14 mouse cellular contexts compared by ENCODE assay signal in the genomic region with DNA sequence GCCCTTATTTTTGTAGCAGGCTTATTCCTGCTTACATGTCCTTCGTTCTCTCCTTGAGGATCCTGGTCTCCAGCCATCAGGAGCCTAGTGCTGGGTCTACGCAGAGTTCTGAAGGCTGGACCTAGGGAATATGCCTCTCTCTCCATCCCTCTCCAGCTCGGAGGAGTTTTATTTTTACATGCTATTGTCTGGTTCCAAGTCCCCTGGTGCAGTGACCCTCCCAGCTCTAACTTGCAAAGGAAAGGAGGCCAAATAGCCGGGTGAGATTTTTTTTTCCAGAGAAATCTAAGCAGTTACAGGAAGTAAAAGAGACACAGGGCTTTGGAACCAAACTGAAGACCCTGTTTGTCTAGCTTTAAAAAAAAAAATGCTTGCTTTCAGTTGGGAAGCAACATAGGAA.
DNase-seq lines count a peak whose midpoint lies in the region; ATAC-seq and TF ChIP-seq lines count a peak whose summit lies in the region.
"Had no signal": no experiment of that assay in that cellular context is flagged by ENCODE, and none has a peak within 500 bp of the region (broad histone marks: within the 10 kb centered on the region; RNA-seq: fewer than 3 reads in every experiment).

No protein-coding gene starts in this region.

- no peak for TF ChIP-seq POLR2A in testis, adult 2 months (IDR thresholded peaks at IDR 0.05; ENCODE audit: control insufficient read depth, low read depth, low read length)

- no peak for DNase-seq in embryonic facial prominence, embryonic 10.5 days (ENCODE audit: low spot score)
- no peak for DNase-seq in heart, postnatal 4 days
- no peak for DNase-seq in kidney, adult 11 months
- no peak for DNase-seq in testis, postnatal 10 days (ENCODE audit: low spot score)
- DNase-seq: adrenal gland, adult 8-10 months; cerebellum, adult 18-20 months; liver; lung, postnatal 14 days; thymus, postnatal 14 days had no signal

- 75% methylated on average over 4 of the region's 4 CpGs for WGBS in embryonic facial prominence, embryonic 15.5 days
- WGBS in embryonic facial prominence, embryonic 10.5 days: 79% methylated on average over 4 of the region's 4 CpGs
- 55% methylated on average over 4 of the region's 4 CpGs for WGBS in heart, embryonic 16.5 days
- 55% methylated on average over 4 of the region's 4 CpGs for WGBS in kidney, embryonic 16.5 days

- H3K4me2 ChIP-seq in embryonic facial prominence, embryonic 15.5 days (replicated peaks): no peak overlapping the region
- no peak overlapping the region for H3K4me2 ChIP-seq in heart, embryonic 16.5 days (ENCODE audit: low read depth, low read length)
- H3K4me2 ChIP-seq in kidney, embryonic 16.5 days (replicated peaks; ENCODE audit: low read depth, low read length): no peak overlapping the region
- H3K4me2 ChIP-seq: embryonic facial prominence, embryonic 12.5 days had no signal

- no peaks in the 10 kb centered on the region for H3K27me3 ChIP-seq in embryonic facial prominence, embryonic 15.5 days
- no peaks in the 10 kb centered on the region; the same call in 1 of the 2 replicates for H3K27me3 ChIP-seq in embryonic facial prominence, embryonic 10.5 days (replicated peaks; ENCODE audit: low read depth, poor library complexity, severe bottlenecking)
- no peaks in the 10 kb centered on the region for H3K27me3 ChIP-seq in heart, embryonic 16.5 days (ENCODE audit: control insufficient read depth, insufficient read depth, low read length)
- H3K27me3 ChIP-seq in kidney, embryonic 16.5 days (ENCODE audit: insufficient read depth, low read length): no peaks in the 10 kb centered on the region
- no peaks in the 10 kb centered on the region for H3K27me3 ChIP-seq in testis, adult 2 months (ENCODE audit: control insufficient read depth, insufficient read depth, low read length)
- H3K27me3 ChIP-seq: embryonic facial prominence, embryonic 12.5 days had no signal

- ATAC-seq in embryonic facial prominence, embryonic 15.5 days (ENCODE audit: insufficient number of reproducible peaks, low FRiP score, low TSS enrichment, low read depth): no peak
- 0 out of 2 replicates have a peak, but pooled peaks have one; percentile 41 for ATAC-seq in heart, embryonic 16.5 days (replicated peaks; ENCODE audit: extremely low read depth, insufficient read depth, low FRiP score)
- ATAC-seq in kidney, embryonic 16.5 days (ENCODE audit: low FRiP score, low TSS enrichment): no peak

- H3K27ac ChIP-seq in embryonic facial prominence, embryonic 15.5 days (replicated peaks): peak overlapping the region; percentile 35; the same call in 1 of the 2 replicates
- no peak overlapping the region; the same call in 1 of the 2 replicates for H3K27ac ChIP-seq in embryonic facial prominence, embryonic 10.5 days (replicated peaks)
- H3K27ac ChIP-seq in heart, embryonic 16.5 days (ENCODE audit: low read length): peak overlapping the region; percentile 72
- H3K27ac ChIP-seq in kidney, embryonic 16.5 days (ENCODE audit: low read length): peak overlapping the region; percentile 56; the same call in 1 of the 2 replicates
- H3K27ac ChIP-seq in testis, adult 2 months (ENCODE audit: control insufficient read depth, insufficient read depth, low read depth, low read length): peak overlapping the region; percentile 55
- H3K27ac ChIP-seq: embryonic facial prominence, embryonic 12.5 days had no signal

- no peak overlapping the region for H3K9ac ChIP-seq in embryonic facial prominence, embryonic 15.5 days
- H3K9ac ChIP-seq in heart, embryonic 16.5 days (ENCODE audit: low read length): no peak overlapping the region
- peak overlapping the region; percentile 20; the same call in 1 of the 2 replicates for H3K9ac ChIP-seq in kidney, embryonic 16.5 days (replicated peaks; ENCODE audit: low read length)
- H3K9ac ChIP-seq: embryonic facial prominence, embryonic 12.5 days had no signal

- no peaks in the 10 kb centered on the region for H3K36me3 ChIP-seq in embryonic facial prominence, embryonic 15.5 days
- no peaks in the 10 kb centered on the region for H3K36me3 ChIP-seq in embryonic facial prominence, embryonic 10.5 days (replicated peaks)
- H3K36me3 ChIP-seq in heart, embryonic 16.5 days (ENCODE audit: control insufficient read depth, insufficient read depth): no peaks in the 10 kb centered on the region
- no peaks in the 10 kb centered on the region for H3K36me3 ChIP-seq in kidney, embryonic 16.5 days (ENCODE audit: insufficient read depth, low read length)
- H3K36me3 ChIP-seq in testis, adult 2 months (ENCODE audit: control insufficient read depth, insufficient read depth, low read length): no peaks in the 10 kb centered on the region
- H3K36me3 ChIP-seq: embryonic facial prominence, embryonic 12.5 days had no signal

- H3K4me1 ChIP-seq in embryonic facial prominence, embryonic 15.5 days: no peaks in the 10 kb centered on the region
- H3K4me1 ChIP-seq in embryonic facial prominence, embryonic 10.5 days: peaks cover 10% of the 10 kb centered on the region; the same call in 1 of the 2 replicates
- peaks cover 6% of the 10 kb centered on the region for H3K4me1 ChIP-seq in heart, embryonic 16.5 days (ENCODE audit: control insufficient read depth, insufficient read depth, low read length)
- peaks cover 14% of the 10 kb centered on the region; the same call in 1 of the 2 replicates for H3K4me1 ChIP-seq in kidney, embryonic 16.5 days (ENCODE audit: insufficient read depth, low read length)
- no peaks in the 10 kb centered on the region for H3K4me1 ChIP-seq in testis, adult 2 months (ENCODE audit: control insufficient read depth, insufficient read depth, low read length)

- no peak for TF ChIP-seq CTCF in testis, adult 2 months (IDR thresholded peaks at IDR 0.05; ENCODE audit: control insufficient read depth, insufficient read depth, insufficient replicate concordance, low read depth, low read length)

- no peaks in the 10 kb centered on the region for H3K9me3 ChIP-seq in embryonic facial prominence, embryonic 15.5 days (replicated peaks)
- H3K9me3 ChIP-seq in embryonic facial prominence, embryonic 10.5 days: peaks cover 4% of the 10 kb centered on the region; the same call in 1 of the 2 replicates
- H3K9me3 ChIP-seq in heart, embryonic 16.5 days (replicated peaks; ENCODE audit: control insufficient read depth, low read length): peaks cover 3% of the 10 kb centered on the region; the same call in 1 of the 2 replicates
- peaks cover 4% of the 10 kb centered on the region; the same call in 1 of the 2 replicates for H3K9me3 ChIP-seq in kidney, embryonic 16.5 days (ENCODE audit: low read length)
- H3K9me3 ChIP-seq: embryonic facial prominence, embryonic 12.5 days had no signal

- H3K4me3 ChIP-seq in embryonic facial prominence, embryonic 15.5 days (replicated peaks): no peak overlapping the region
- H3K4me3 ChIP-seq in embryonic facial prominence, embryonic 10.5 days: no peak overlapping the region
- no peak overlapping the region for H3K4me3 ChIP-seq in heart, embryonic 16.5 days (ENCODE audit: low read length)
- no peak overlapping the region for H3K4me3 ChIP-seq in kidney, embryonic 16.5 days (ENCODE audit: low read length)
- no peak overlapping the region for H3K4me3 ChIP-seq in testis, adult 2 months (ENCODE audit: control insufficient read depth, low read depth, low read length)
- H3K4me3 ChIP-seq: embryonic facial prominence, embryonic 12.5 days had no signal
